Mouse (Mus musculus): Measurements from ENCODE around the gene Hsph1. TPM values are rescaled to one million over a fixed set of nuclear protein-coding genes. Genes with fewer than 3 reads are reported as not detected.

Gene Hsph1
- polyA plus RNA-seq, 1 experiment = 163 TPM

DNA sequence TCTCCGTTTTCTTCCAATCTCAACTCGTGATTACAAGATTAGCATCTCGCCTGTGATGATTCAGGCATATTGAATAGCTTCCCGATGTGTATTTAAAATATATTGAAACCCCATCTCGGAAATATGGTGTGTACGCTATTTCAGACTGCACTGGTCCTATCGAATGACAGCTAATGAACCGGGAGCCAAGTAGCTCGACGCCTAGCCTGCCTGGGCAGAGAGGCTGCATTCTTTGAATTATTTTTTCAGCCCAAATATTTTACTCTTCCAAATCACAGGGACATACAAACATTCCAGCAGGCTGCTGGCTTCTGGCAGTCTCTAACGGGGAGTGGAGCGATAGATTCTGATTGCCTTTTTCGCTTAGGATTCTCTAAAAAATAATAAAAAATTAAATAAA lies 67.2 kb downstream of the Hsph1 start:
- TF ChIP-seq EP300 (IDR thresholded peaks at IDR 0.05; ENCODE audit: insufficient read depth, low read depth, low read length) (no peak), CTCF (IDR thresholded peaks at IDR 0.05; ENCODE audit: low read depth, low read length) (no peak), POLR2A (IDR thresholded peaks at IDR 0.05; ENCODE audit: insufficient read depth, low read length) (no peak)

DNA sequence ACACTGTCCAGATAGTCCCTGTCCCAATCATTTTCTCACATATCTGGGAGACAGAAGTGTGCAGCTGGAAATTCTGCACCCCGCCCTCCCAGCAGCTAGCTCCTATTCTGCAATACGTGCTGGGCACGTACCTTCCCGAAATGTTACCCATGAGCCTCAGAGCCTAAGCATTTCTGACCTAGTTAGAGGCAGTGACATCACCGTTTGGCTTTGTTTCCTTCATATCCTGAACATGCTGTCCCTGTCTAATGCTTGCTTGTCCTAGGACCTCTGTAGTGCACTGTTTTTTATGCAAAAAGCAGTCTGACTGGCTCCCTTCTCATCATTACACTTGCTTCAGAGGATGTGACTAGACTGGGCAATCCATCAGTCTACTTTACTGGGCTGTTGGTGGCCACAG lies 69.2 kb downstream of the Hsph1 start:
- Histone ChIP-seq H3K4me1 (ENCODE audit: control insufficient read depth, insufficient read depth, low read length) (peaks cover 4% of the 10 kb centered on the region), H3K4me3 (ENCODE audit: low read depth, low read length) (no peak overlapping the region), H3K27ac (ENCODE audit: insufficient read depth, low read length) (no peak overlapping the region), H3K36me3 (ENCODE audit: control insufficient read depth, insufficient read depth, low read length, poor library complexity, severe bottlenecking) (no peaks in the 10 kb centered on the region), H3K9ac (ENCODE audit: low read depth, poor library complexity, severe bottlenecking) (no peak overlapping the region), H3K27me3 (ENCODE audit: control insufficient read depth, insufficient read depth, low read length, poor library complexity, severe bottlenecking) (no peaks in the 10 kb centered on the region), H3K9me3 (replicated peaks; ENCODE audit: control insufficient read depth, insufficient read depth, low read length, poor library complexity, severe bottlenecking) (no peaks in the 10 kb centered on the region)
- no peak for TF ChIP-seq EP300 (IDR thresholded peaks at IDR 0.05; ENCODE audit: insufficient read depth, low read depth, low read length)
- TF ChIP-seq POLR2A (IDR thresholded peaks at IDR 0.05; ENCODE audit: insufficient read depth, low read length) = no peak
- TF ChIP-seq CTCF (IDR thresholded peaks at IDR 0.05; ENCODE audit: low read depth, low read length) = no peak

More for the DNA sequence above, 67.2 kb downstream of the Hsph1 start:
- H3K9me3 ChIP-seq (replicated peaks; ENCODE audit: control insufficient read depth, insufficient read depth, low read length, poor library complexity, severe bottlenecking) = no peaks in the 10 kb centered on the region
- H3K27ac ChIP-seq (ENCODE audit: insufficient read depth, low read length) = no peak overlapping the region
- no peak overlapping the region for H3K9ac ChIP-seq (ENCODE audit: low read depth, poor library complexity, severe bottlenecking)
- no peaks in the 10 kb centered on the region for H3K36me3 ChIP-seq (ENCODE audit: control insufficient read depth, insufficient read depth, low read length, poor library complexity, severe bottlenecking)
- H3K4me1 ChIP-seq (ENCODE audit: control insufficient read depth, insufficient read depth, low read length) = peaks cover 4% of the 10 kb centered on the region
- H3K27me3 ChIP-seq (ENCODE audit: control insufficient read depth, insufficient read depth, low read length, poor library complexity, severe bottlenecking) = no peaks in the 10 kb centered on the region
- H3K4me3 ChIP-seq (ENCODE audit: low read depth, low read length) = no peak overlapping the region

DNA sequence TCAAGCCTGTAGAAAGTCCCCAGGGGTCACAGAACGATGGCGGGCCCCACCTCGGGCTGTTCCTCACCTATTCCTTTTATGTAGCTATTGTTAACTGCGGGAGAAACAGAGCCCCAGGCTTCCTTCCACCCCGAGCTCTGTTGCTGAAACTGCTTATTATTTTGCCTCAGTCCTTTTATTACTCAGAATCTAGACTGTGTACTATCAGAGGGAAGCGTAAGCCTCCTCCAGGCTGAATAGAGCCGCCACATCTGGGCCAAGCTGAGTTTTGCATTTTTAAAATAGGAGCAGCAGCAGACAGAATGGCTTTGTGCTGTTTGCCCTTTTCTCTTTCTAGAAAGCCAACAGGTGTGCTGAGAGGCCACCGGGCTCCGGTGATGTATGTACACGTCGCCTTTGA lies 70.2 kb downstream of the Hsph1 start:
- H3K9me3 ChIP-seq (replicated peaks; ENCODE audit: control insufficient read depth, insufficient read depth, low read length, poor library complexity, severe bottlenecking) = no peaks in the 10 kb centered on the region
- H3K4me3 ChIP-seq (ENCODE audit: low read depth, low read length) = no peak overlapping the region
- peaks cover 4% of the 10 kb centered on the region for H3K4me1 ChIP-seq (ENCODE audit: control insufficient read depth, insufficient read depth, low read length)
- no peak overlapping the region for H3K27ac ChIP-seq (ENCODE audit: insufficient read depth, low read length)
- TF ChIP-seq CTCF (IDR thresholded peaks at IDR 0.05; ENCODE audit: low read depth, low read length) = no peak
- TF ChIP-seq POLR2A (IDR thresholded peaks at IDR 0.05; ENCODE audit: insufficient read depth, low read length) = no peak
- no peak for TF ChIP-seq EP300 (IDR thresholded peaks at IDR 0.05; ENCODE audit: insufficient read depth, low read depth, low read length)
- H3K9ac ChIP-seq (ENCODE audit: low read depth, poor library complexity, severe bottlenecking) = 0 out of 2 replicates have a peak overlapping the region, but pooled peaks have one; percentile 45
- H3K27me3 ChIP-seq (ENCODE audit: control insufficient read depth, insufficient read depth, low read length, poor library complexity, severe bottlenecking) = no peaks in the 10 kb centered on the region
- no peaks in the 10 kb centered on the region for H3K36me3 ChIP-seq (ENCODE audit: control insufficient read depth, insufficient read depth, low read length, poor library complexity, severe bottlenecking)

Other genes with a start within 250 kb of the Hsph1 start
- 0.30 and 0.91 TPM in 2 replicates for gene Medag, start 224.6 kb downstream of the Hsph1 start, polyA plus RNA-seq (2011; ENCODE audit: insufficient read depth, insufficient read length, low read depth, missing spikeins)
- gene Tex26, start 196.7 kb downstream of the Hsph1 start, polyA plus RNA-seq (2011; ENCODE audit: insufficient read depth, insufficient read length, low read depth, missing spikeins) = 3.2 and 4.7 TPM in 2 replicates
- 0.59 TPM in 1 of 2 replicates, not detected in the other for gene Wdr95, start 107.7 kb downstream of the Hsph1 start, polyA plus RNA-seq (2011; ENCODE audit: insufficient read depth, insufficient read length, low read depth, missing spikeins)
- 14.2 and 18.5 TPM in 2 replicates for gene B3glct, start 41.9 kb upstream of the Hsph1 start, polyA plus RNA-seq (2011; ENCODE audit: insufficient read depth, insufficient read length, low read depth, missing spikeins)

Measured in ES-Bruce4 (cell line).